Mouse (Mus musculus) liver, embryonic 13.5 days (tissue): ENCODE data around the gene Trim2. TPM values are rescaled to one million over a fixed set of nuclear protein-coding genes. Genes with fewer than 3 reads are reported as not detected.

Experiments used
- ATAC-seq: fragments of 200-750 bp; cut with Nextera tagmentation; 2 replicates; pipeline ENCODE4 v1.8.0; 2017; ENCODE audit warnings: low read depth, mild to moderate bottlenecking, moderate number of reproducible peaks, moderate library complexity
- DNase-seq: peaks from one replicate; pipeline ENCODE4 v3.0.0; 2022
- H3K27ac ChIP-seq: fragments of 300-500 bp; sonication (generic); 2 replicates; pipeline ENCODE4 v1.5.1; 2015; ENCODE audit warnings: moderate library complexity, mild to moderate bottlenecking, inconsistent platforms
- H3K27me3 ChIP-seq: fragments of 300-500 bp; sonication (generic); 2 replicates; pipeline ENCODE4 v1.6.1; 2015; ENCODE audit warnings: mild to moderate bottlenecking, inconsistent platforms
- H3K36me3 ChIP-seq: fragments of 300-500 bp; sonication (generic); 2 replicates; pipeline ENCODE4 v1.6.1; 2015; ENCODE audit warnings: mild to moderate bottlenecking, inconsistent platforms
- H3K4me1 ChIP-seq: fragments of 300-500 bp; sonication (generic); replicated peaks from 2 replicates; pipeline ENCODE4 v1.6.1; 2015; ENCODE audit warnings: inconsistent platforms
- H3K4me2 ChIP-seq: fragments of 300-500 bp; sonication (generic); 2 replicates; pipeline ENCODE4 v1.6.1; 2015; ENCODE audit warnings: inconsistent platforms, mild to moderate bottlenecking, moderate library complexity
- H3K4me3 ChIP-seq: fragments of 300-500 bp; sonication (generic); replicated peaks from 2 replicates; pipeline ENCODE4 v1.5.1; 2015; ENCODE audit warnings: mild to moderate bottlenecking, inconsistent platforms
- H3K9ac ChIP-seq: fragments of 300-500 bp; sonication (generic); 2 replicates; pipeline ENCODE4 v1.6.1; 2015; ENCODE audit warnings: mild to moderate bottlenecking, inconsistent platforms
- H3K9me3 ChIP-seq: fragments of 300-500 bp; sonication (generic); replicated peaks from 2 replicates; pipeline ENCODE4 v1.6.1; 2016; ENCODE audit warnings: inconsistent platforms
- WGBS: fragments of 180-500 bp; shearing (Covaris S2); methylation state at CpG from one replicate; pipeline ENCODE4 v1.1.7; 2015; ENCODE audit not compliant: insufficient replicate concordance; 5-methylcytosine and 5-hydroxymethylcytosine counted together
- polyA plus RNA-seq: library from polyadenylated mRNA; unstranded; fragments of >200 nt; fragmentation: Nextera tagmentation; extraction: Ambion mirVana; gene quantifications from 2 replicates; pipeline ENCODE4 v1.2.1, GENCODE M21; 2015

Trim2 gene
- polyA plus RNA-seq, 1 experiment from 2014 or later: 3.9 TPM

DNA sequence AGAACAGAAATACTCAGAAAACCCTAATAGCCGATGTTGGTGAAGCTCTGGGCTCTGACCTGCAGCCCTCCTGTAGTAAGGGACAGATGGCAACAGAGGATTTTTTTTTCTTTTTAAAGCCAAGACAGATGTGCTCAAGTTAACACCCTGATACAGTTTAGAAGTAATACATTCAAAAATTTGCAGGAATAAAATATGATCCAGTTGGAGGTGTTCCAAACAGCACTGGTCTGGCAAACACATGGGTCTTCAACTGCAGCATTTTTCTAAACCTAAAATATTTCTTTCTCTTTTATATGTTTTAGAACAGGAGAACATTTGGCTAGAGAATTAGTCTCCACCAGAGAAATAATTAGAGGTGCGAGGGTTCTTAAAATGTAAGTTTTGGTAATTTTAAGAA, 88.2 kb downstream of the Trim2 start:
- Histone ChIP-seq H3K4me2 (no peak overlapping the region), H3K4me3 (no peak overlapping the region), H3K27me3 (peaks cover 47% of the 10 kb centered on the region), H3K9me3 (no peaks in the 10 kb centered on the region), H3K36me3 (no peaks in the 10 kb centered on the region), H3K4me1 (peaks cover 6% of the 10 kb centered on the region), H3K9ac (no peak overlapping the region), H3K27ac (no peak overlapping the region)
- WGBS: 65% methylated on average over 2 of the region's 2 CpGs
- DNase-seq (no peak), ATAC-seq (no peak)

DNA sequence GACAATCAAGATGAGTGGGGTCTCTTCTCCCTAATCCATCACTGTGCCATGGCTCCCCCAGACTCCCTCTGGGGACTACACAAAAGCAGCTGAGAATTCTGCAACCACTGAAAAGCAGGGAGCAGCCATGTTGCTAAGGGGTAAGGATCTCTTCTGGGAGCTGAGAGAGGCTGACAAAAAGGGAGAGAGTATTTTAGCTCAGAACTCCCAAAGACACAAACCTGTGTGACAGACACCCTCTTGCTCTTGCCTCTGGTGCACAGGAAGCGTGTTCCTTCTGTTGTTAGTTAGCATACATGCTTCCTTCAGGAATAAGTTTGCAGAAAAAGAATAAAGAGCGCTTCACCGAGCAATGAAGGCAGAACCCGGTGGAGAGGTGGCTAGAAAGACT, 88.7 kb downstream of the Trim2 start:
- H3K4me1 ChIP-seq: peaks cover 6% of the 10 kb centered on the region
- WGBS: 55% methylated on average over 4 of the region's 4 CpGs
- no peak for DNase-seq
- no peak overlapping the region for H3K4me2 ChIP-seq
- no peak overlapping the region for H3K4me3 ChIP-seq
- no peaks in the 10 kb centered on the region for H3K36me3 ChIP-seq
- no peak for ATAC-seq
- H3K27me3 ChIP-seq: peaks cover 47% of the 10 kb centered on the region
- H3K9ac ChIP-seq: no peak overlapping the region
- no peak overlapping the region for H3K27ac ChIP-seq
- H3K9me3 ChIP-seq: no peaks in the 10 kb centered on the region

DNA sequence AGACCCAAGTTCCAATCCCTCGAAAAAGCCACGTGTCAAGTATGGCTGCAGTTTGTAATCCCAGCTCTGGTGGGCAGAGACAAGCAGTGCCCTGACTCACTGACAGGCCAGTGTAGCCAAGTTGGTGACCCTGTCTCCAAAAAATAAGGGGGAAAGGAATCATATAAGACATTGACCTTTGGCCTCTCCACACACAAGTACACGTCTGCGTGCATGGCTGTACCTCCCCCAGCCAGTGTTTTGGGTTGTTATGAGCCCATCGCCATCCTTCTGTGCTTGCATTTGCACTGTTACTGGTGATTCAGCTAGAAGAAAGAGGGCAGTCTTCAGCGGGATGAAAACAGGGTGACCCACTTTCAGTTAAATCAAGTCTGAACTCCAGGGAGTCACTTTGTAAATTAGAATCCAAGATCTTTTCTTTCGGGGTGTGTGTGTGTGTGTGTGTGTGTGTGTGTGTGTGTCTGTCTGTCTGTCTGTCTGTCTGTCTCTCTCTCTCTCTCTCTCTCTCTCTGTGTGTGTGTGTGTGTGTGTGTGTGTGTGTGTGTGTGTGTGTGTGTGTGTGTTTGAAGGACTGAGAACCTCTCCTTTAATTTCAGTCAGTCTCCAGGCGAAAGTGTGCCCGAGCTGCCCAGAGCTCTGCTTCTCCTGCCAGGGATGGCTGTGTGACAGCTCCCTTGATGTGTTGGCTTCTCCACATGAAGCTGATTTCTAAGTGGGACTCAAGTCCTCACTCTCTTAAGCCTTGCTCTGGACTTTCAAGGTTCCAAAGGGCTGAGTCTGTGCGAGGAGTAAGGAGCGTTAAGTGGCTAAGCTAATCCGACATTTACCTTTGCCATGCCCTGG, 89.3 kb downstream of the Trim2 start:
- WGBS: 69% methylated on average over 12 of the region's 12 CpGs
- ATAC-seq (no peak), DNase-seq (no peak)
- no peaks in the 10 kb centered on the region for H3K36me3 ChIP-seq
- H3K9me3 ChIP-seq: no peaks in the 10 kb centered on the region
- no peak overlapping the region for H3K27ac ChIP-seq
- H3K27me3 ChIP-seq: peaks cover 46% of the 10 kb centered on the region
- no peak overlapping the region for H3K4me3 ChIP-seq
- peaks cover 6% of the 10 kb centered on the region for H3K4me1 ChIP-seq
- H3K9ac ChIP-seq: no peak overlapping the region
- no peak overlapping the region for H3K4me2 ChIP-seq

DNA sequence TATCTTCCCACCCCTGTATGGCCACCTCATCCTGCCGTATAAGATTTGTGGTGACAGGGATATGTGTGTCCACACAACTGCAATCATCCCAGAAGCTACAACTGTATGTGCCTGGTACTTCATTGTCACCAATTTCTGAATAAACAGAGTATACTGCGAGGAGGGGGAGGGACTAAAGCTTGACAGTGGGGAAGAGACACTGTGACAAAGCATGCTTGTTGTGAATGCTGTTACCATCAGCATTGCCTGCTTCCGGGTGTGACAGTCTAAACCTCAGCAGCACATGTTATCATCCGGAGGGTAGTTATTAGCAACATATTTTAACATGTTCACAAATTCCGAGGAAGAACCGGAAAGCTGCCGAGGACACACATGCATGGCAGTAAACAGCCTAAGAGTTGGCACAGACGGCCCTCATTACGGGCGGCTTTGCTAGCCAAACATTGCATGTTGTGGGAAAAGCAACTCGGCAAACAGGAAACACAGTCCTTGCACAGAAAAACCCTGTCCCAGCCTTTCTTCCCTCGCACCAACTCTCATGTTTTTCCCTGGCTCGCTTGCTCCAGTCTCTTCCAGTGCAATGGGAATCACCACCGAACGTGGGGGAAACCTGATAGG, 90.8 kb downstream of the Trim2 start:
- peaks cover 6% of the 10 kb centered on the region for H3K4me1 ChIP-seq
- no peak overlapping the region for H3K9ac ChIP-seq
- peaks cover 33% of the 10 kb centered on the region for H3K27me3 ChIP-seq
- H3K36me3 ChIP-seq: no peaks in the 10 kb centered on the region
- ATAC-seq: no peak
- DNase-seq: no peak
- H3K9me3 ChIP-seq: no peaks in the 10 kb centered on the region
- no peak overlapping the region for H3K4me2 ChIP-seq
- WGBS: 73% methylated on average over 15 of the region's 15 CpGs
- no peak overlapping the region for H3K4me3 ChIP-seq
- H3K27ac ChIP-seq: no peak overlapping the region

DNA sequence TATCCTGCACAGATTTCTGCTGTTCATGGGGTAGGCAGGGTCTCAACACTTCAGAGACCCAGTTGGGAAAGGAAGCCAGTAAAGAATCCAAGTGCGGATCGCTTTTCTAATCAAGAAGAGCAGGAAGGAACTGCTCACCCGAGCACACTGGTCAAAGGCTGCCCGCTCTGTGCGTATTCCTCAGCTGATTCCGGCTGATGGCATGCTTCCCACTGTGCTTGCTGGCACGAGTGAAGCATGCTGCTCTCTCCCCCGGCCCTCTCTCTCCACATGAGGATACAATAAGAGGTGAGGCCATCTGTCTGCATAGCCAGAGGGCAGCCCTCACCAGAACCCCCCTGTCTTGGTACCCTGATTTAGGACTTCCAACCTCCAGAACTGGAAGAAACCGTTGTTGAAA, 91.4 kb downstream of the Trim2 start:
- ATAC-seq (no peak), DNase-seq (no peak)
- no peak overlapping the region for H3K4me3 ChIP-seq
- H3K9me3 ChIP-seq: no peaks in the 10 kb centered on the region
- H3K9ac ChIP-seq: no peak overlapping the region
- 67% methylated on average over 9 of the region's 9 CpGs for WGBS
- no peak overlapping the region for H3K4me2 ChIP-seq
- H3K36me3 ChIP-seq: no peaks in the 10 kb centered on the region
- H3K27me3 ChIP-seq: peaks cover 27% of the 10 kb centered on the region
- no peak overlapping the region for H3K27ac ChIP-seq
- peaks cover 2% of the 10 kb centered on the region; the same call in 1 of the 2 replicates for H3K4me1 ChIP-seq

DNA sequence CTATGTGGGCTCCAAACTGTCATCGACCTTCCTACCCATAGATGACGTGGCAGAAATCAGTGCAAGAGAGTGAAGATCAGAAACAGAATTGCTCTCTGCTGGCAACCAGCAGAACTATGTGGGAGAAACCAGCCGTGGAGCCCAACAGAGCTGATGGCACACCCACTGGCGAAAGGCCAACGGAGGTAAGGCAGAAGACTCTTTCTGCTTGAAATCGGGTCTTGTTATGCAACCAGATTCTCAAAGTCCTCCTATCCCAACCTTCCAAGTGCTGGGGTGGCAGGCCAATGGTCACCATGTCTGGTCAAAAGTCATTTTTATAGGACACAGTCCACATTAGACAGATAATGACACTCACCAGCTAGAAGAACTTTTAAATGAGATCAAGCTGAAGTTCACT, 92.2 kb downstream of the Trim2 start:
- Histone ChIP-seq H3K4me1 (no peaks in the 10 kb centered on the region), H3K36me3 (no peaks in the 10 kb centered on the region), H3K27ac (no peak overlapping the region), H3K27me3 (peaks cover 19% of the 10 kb centered on the region), H3K9ac (no peak overlapping the region), H3K9me3 (no peaks in the 10 kb centered on the region), H3K4me2 (no peak overlapping the region), H3K4me3 (no peak overlapping the region)
- DNase-seq (no peak), ATAC-seq (no peak)
- 63% methylated on average over 6 of the region's 6 CpGs for WGBS

DNA sequence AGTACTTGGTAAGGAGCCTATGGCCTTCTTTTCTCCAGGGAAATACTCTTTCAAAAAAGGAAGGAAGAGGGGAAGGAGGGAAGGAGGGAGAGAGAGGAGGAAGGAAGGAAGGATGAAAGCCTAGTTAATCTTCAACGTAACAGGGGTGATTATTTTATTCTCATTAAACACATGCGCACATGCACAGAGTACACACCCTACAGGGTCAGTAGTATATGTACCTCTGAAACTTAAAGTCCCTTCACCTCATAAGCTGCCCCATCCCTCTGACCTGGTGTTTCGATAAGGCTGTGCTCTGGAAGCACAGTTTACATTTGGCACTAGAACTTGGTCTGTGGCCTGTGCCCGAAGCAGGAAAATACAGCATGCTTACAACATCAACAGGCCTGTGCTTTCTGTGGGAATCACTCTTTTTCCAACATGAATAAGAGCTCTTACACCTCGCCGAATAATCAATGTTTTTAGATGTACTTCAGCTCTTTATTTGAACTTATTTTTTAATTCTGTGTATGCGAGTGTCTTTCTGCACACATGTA, 95.3 kb downstream of the Trim2 start:
- no peak overlapping the region for H3K27ac ChIP-seq
- H3K9me3 ChIP-seq: no peaks in the 10 kb centered on the region
- DNase-seq: no peak
- H3K4me2 ChIP-seq: no peak overlapping the region
- no peaks in the 10 kb centered on the region for H3K36me3 ChIP-seq
- H3K27me3 ChIP-seq: no peaks in the 10 kb centered on the region
- H3K4me1 ChIP-seq: no peaks in the 10 kb centered on the region
- no peak overlapping the region for H3K4me3 ChIP-seq
- H3K9ac ChIP-seq: no peak overlapping the region
- ATAC-seq: no peak
- WGBS: 63% methylated on average over 7 of the region's 7 CpGs

DNA sequence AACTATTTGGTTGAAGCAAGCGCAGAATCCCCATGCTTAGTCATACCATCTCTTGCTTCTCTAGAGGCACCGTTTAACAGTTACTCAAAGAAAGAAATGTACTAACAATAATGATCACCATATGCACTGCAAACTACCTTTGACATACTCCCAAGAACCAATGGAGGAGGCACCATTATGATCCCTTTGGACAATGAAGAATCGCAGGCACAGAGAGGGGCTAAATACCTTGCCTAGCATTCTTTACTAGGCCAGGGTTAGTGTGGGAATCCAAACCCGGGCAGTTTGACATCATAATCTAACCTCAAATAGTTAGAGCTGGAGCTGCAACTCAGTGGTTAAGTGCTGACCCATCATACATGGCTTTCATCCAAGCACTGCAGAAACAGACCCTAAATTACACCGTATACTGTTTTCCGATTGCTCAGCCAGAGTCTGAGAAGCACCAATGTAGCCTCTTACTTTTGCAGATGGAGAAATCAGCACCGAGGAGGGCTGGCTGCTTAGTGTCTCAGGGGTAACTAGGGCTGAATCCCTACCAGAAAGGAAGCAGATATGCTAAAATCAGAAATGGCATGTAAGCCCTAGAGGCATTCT, 97.7 kb downstream of the Trim2 start:
- no peaks in the 10 kb centered on the region for H3K9me3 ChIP-seq
- WGBS: 74% methylated on average over 7 of the region's 7 CpGs
- DNase-seq (no peak), ATAC-seq (no peak)
- no peak overlapping the region for H3K27ac ChIP-seq
- H3K36me3 ChIP-seq: no peaks in the 10 kb centered on the region
- H3K4me2 ChIP-seq: no peak overlapping the region
- no peak overlapping the region for H3K9ac ChIP-seq
- no peak overlapping the region for H3K4me3 ChIP-seq
- H3K27me3 ChIP-seq: no peaks in the 10 kb centered on the region
- no peaks in the 10 kb centered on the region for H3K4me1 ChIP-seq

DNA sequence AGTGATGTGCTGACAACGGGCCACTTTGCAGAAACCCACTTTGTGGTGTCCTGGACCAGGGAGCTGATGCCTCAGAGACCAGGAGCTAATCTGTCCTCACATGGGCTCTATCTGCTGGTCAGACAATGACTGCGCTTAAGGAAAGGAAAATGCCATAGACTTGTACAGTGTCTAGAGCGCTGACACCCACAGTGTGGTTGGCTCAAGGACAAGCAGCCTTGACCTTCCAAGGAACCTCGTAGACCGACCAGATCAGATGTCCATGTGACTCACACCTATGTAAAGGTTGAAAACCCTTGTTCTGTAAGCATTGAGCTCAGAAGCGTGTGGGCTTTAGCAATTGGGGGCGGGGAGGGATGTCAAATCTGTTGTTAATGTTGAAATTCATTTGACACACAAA, 98.2 kb downstream of the Trim2 start:
- H3K4me1 ChIP-seq: no peaks in the 10 kb centered on the region
- H3K36me3 ChIP-seq: no peaks in the 10 kb centered on the region
- ATAC-seq: no peak
- H3K4me2 ChIP-seq: no peak overlapping the region
- H3K9ac ChIP-seq: no peak overlapping the region
- H3K27ac ChIP-seq: no peak overlapping the region
- no peak for DNase-seq
- 73% methylated on average over 7 of the region's 7 CpGs for WGBS
- no peaks in the 10 kb centered on the region for H3K27me3 ChIP-seq
- H3K9me3 ChIP-seq: no peaks in the 10 kb centered on the region
- no peak overlapping the region for H3K4me3 ChIP-seq

DNA sequence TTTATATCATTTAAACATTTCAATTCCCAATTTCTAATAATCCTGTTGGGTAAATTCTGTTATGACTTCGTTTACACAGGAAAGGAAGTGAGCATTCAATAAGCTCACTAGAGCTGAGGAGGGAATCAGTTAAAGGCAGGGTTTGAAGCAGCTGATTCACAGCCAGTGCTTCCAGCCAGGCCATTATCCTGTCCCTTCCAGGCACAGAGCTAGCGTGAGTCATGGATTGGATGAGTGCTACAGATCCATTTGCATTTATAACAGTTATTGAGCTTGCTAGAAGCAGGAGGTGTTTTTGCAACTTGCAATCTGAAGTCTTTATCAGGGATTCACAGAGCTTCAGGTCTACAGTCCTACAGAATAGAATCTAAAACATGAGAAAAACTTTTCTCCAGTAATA, 99.3 kb downstream of the Trim2 start:
- ATAC-seq (no peak), DNase-seq (no peak)
- Histone ChIP-seq H3K4me1 (no peaks in the 10 kb centered on the region), H3K9me3 (no peaks in the 10 kb centered on the region), H3K4me3 (no peak overlapping the region), H3K27me3 (no peaks in the 10 kb centered on the region), H3K4me2 (no peak overlapping the region), H3K9ac (no peak overlapping the region), H3K36me3 (no peaks in the 10 kb centered on the region), H3K27ac (no peak overlapping the region)
- 43% methylated on average over 2 of the region's 2 CpGs for WGBS

DNA sequence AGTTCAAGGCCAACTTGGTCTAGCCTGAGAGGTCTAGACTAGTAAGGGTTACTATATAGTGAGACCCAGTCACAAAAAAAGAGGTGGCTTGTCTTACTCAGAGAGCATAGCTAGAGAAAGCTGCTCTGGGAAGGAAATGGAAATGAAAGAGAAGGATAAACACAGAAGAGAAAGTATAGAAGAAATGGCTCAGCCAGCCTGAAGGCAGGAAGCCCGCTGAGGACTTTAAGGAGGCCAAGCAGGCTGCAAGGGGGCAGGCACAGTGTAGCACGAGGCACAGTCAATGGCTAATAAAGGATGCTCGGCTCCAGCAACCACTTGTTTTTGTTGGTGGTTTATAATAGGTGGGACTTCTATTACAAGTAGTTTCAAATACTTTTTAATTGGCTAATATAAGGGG, 100.6 kb downstream of the Trim2 start:
- no peaks in the 10 kb centered on the region for H3K9me3 ChIP-seq
- 70% methylated on average over 3 of the region's 3 CpGs for WGBS
- H3K4me2 ChIP-seq: no peak overlapping the region
- no peaks in the 10 kb centered on the region for H3K36me3 ChIP-seq
- H3K4me3 ChIP-seq: no peak overlapping the region
- DNase-seq (no peak), ATAC-seq (no peak)
- no peak overlapping the region for H3K9ac ChIP-seq
- no peaks in the 10 kb centered on the region for H3K27me3 ChIP-seq
- no peak overlapping the region for H3K27ac ChIP-seq
- H3K4me1 ChIP-seq: no peaks in the 10 kb centered on the region
